Mouse (Mus musculus) megakaryocyte, embryonic 14.5 days (primary cell): ENCODE data around the gene Atp2b4.

ENCODE experiments used
- FLI1 ChIP-seq: IDR thresholded peaks from 2 replicates; pipeline ENCODE4 v1.6.1; 2012; ENCODE audit warnings: low read length, inconsistent platforms, mixed read lengths
- GATA1 ChIP-seq: IDR thresholded peaks from 3 replicates; pipeline ENCODE4 v1.6.1; 2012; ENCODE audit warnings: mixed read lengths, low read length, inconsistent platforms, borderline replicate concordance

- TF ChIP-seq GATA1: no peak
- TF ChIP-seq FLI1: no peak
Observed at GRCm38 (mm10) chr1:133742517-133742916, 58.3 kb downstream of the Atp2b4 start.
